Mouse (Mus musculus): ENCODE results near the gene Tnrc18.

- no peak for TF ChIP-seq CTCF (IDR thresholded peaks at IDR 0.05; ENCODE audit: borderline replicate concordance, control insufficient read depth, extremely low read depth, insufficient read depth, low read length, poor library complexity)
- TF ChIP-seq POLR2A (IDR thresholded peaks at IDR 0.05; ENCODE audit: control insufficient read depth, extremely low read depth, insufficient read depth, low read length, poor library complexity): no peak
Observed at GRCm38 (mm10) chr5:142794161-142794560, 23.3 kb downstream of the Tnrc18 start.
